Mouse (Mus musculus) splenic B cell, adult 2 months (primary cell): Measurements from ENCODE around the gene Hectd4.
"Not testable (repeated sequence)": the region's sequence is repeated elsewhere in the genome, so short reads cannot be mapped to it uniquely, and the experiment has no call there.

ENCODE experiments used
- DNase-seq: peaks from one replicate; pipeline ENCODE4 v3.0.0-alpha.2; 2011; ENCODE audit warnings: low read depth, low spot score
- H3K27me3 ChIP-seq: 2 replicates; pipeline ENCODE4 v1.6.1; 2012; ENCODE audit warnings: mild to moderate bottlenecking, low read length, moderate library complexity, mixed read lengths; ENCODE audit not compliant: control insufficient read depth, poor library complexity, insufficient read depth, severe bottlenecking
- H3K36me3 ChIP-seq: 2 replicates; pipeline ENCODE4 v1.6.1; 2012; ENCODE audit warnings: mild to moderate bottlenecking, low read length, moderate library complexity, mixed read lengths; ENCODE audit not compliant: control insufficient read depth, poor library complexity, insufficient read depth, severe bottlenecking

The Hectd4 gene

DNA sequence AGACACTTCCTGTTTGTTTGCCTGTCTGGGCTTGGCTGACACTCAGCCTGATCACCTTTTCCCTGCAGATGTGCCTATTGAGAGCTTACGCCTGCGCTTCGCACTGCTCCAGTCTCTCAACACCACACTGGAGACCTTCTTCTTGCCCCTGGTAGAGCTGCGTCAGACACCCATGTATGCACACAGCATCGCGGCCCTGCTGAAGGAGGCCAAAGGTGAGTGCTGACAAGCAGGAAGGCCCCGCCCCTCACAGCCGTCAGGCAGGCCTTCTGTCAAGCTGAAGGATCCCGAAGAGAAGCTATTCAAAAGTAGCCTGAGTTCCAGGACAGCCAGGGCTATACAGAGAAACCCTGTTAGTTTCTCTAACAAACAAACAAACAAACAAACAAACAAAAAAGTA is 139.2 kb downstream of the Hectd4 start:
- H3K27me3 ChIP-seq, result no peaks in the 10 kb centered on the region
- DNase-seq, result no peak
- peaks cover 23% of the 10 kb centered on the region for H3K36me3 ChIP-seq

DNA sequence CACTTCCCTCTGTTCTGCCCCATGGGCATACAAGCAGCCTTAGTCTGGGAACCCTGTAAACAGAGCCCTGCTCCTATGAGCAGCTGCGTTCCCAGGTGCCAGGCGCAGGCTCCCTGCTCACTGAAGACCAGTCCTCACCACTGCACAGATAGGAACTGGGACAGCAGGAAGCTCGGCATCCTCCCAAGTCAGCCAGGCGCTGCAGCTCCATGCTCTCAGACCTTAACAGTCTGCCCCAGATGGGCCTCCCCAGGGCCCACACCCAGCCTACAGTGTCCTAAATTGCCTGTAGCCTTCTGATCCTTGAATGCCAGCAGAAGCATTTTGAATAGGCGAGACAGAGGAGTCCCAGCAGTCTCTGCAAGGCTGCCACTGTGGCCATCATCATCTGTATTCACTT is 141.7 kb downstream of the Hectd4 start:
- no peaks in the 10 kb centered on the region for H3K27me3 ChIP-seq
- H3K36me3 ChIP-seq, result peaks cover 22% of the 10 kb centered on the region
- DNase-seq, result no peak

DNA sequence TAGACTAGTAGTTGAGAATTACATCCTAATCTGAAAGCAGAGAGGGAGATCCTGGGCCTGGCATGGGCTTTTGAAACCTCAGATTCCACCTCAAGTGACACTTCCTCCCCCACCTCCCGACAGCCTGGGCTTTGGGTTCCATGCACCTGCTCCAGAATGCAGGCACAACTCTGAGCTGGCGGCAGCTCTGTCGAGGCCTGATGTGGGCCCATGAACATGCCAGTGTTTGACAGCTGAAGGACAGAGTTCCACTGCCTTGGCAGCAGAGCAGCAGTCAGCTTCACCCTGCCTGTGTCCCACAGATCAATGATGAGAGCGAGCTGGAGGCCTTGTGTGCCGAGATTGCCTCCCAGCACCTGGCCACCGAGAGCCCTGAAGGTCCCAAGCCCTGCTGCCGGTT is 143.4 kb downstream of the Hectd4 start:
- H3K36me3 ChIP-seq, result peaks cover 22% of the 10 kb centered on the region
- DNase-seq, result no peak
- H3K27me3 ChIP-seq, result no peaks in the 10 kb centered on the region

DNA sequence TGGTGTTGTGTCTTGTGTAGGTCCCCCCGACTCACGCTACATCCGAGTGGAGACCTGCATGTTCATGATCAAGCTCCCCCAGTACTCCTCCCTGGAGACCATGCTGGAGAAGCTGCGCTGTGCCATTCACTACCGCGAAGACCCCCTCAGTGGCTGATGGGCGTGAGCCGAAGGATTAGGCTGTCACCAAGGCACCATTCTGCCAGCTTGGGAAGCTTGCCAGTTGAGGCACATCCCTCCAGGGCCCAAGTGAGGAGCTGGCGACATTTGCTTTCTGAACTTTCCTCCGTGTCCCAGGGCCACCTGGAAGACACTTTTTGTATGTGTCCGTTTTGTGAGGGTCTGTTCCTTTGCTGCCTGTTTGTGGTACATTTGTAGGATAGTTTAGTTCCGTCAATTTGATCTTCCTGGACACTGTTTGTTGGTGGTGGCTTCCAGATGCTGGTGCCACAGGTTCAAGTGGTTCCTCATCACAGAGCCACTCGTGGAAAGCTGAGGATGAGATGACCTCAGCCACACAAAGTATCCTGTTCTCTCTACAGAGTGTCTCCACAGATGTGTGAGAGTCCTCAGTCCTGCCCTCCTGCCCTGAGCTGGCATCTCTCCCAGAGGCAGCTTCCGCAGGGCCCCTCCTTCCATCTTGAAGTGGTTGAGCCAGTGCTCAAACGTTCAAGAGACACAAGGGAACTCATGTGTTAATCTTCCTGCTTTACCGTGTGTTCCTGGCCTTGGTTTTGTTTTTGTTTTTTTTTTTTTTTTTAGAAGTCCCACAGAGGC is 146.6 kb downstream of the Hectd4 start:
- DNase-seq, result no peak
- peaks cover 14% of the 10 kb centered on the region for H3K36me3 ChIP-seq
- no peaks in the 10 kb centered on the region for H3K27me3 ChIP-seq

DNA sequence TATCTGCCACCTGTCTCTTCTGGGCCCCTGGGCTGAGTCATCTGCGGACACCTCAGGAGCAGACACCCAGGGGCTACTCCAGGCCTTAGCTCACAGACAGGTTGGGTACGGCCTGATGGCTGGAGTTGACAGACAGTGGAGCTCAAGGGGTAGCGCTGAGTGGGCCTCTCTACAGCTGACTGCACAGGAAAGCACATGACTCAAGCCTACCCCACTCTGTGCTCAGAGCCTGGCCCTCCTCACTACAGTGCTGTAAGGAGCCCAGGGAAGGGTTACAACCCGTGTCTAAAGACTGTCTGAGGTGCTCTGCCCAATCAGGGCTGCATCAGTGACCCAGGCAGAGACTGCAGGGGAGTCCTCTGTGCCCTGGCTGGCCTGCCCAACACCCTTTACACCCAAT is 147.2 kb downstream of the Hectd4 start:
- peaks cover 11% of the 10 kb centered on the region for H3K36me3 ChIP-seq
- no peak for DNase-seq
- H3K27me3 ChIP-seq, result no peaks in the 10 kb centered on the region

DNA sequence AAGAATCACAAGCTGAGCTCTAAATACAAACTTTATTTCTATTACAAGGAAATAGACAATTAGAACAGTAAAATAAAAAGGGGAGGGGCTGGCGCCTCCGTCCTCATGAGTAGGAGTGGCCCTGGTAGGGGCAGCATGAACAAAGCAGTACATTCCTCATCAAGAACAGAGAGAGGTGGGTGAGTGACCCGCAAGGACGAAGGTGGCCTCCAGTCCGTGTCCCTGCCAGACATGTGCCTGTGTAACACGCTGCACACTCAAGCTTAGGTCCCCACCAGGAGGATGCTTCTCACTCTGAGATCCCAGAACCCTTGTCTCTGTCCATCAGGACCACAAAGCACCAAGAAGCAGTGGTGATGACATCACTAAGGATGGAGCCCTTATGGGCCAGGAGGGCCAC is 151.7 kb downstream of the Hectd4 start:
- no peak for DNase-seq
- Histone ChIP-seq H3K27me3 (no peaks in the 10 kb centered on the region), H3K36me3 (peaks cover 6% of the 10 kb centered on the region)

DNA sequence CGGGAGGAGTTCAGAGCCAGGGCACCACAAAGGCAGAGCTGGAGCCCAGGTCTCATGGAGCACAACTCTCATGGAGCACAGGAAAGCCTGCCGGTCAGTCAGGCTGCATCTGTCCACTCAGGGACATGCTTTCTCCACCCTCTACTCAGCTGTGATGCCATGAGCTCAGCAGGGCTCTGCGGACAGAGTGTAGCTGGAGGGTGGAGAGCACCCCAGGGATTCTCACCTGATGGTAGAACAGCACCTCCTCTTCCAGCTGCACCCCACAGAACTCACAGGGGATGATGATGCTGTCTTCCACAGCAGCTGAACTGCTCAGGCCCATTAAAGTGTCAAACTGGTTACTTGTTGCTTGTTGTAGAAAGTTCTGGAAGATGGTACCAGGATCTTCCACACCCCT is 154.8 kb downstream of the Hectd4 start:
- DNase-seq, result no peak
- H3K36me3 ChIP-seq, result peaks cover 8% of the 10 kb centered on the region
- H3K27me3 ChIP-seq, result no peaks in the 10 kb centered on the region

DNA sequence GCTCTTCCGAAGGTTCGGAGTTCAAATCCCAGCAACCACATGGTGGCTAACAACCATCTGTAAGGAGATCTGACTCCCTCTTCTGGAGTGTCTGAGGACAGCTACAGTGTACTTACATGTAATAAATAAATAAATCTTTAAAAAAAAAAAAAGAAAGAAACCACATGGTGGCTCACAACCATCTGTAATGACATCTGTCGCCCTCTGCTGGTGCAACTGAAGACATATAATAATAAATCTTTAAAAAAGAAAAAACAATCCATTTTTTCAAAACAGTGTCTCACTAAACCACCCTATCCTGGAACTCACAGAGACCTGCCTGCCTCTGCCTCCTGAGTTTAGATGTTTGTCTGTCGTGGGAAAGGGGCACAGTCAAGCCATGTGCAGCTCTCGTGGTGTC is 157.0 kb downstream of the Hectd4 start:
- peak; percentile 83 for DNase-seq
- not testable (repeated sequence) for H3K36me3 ChIP-seq, H3K27me3 ChIP-seq

DNA sequence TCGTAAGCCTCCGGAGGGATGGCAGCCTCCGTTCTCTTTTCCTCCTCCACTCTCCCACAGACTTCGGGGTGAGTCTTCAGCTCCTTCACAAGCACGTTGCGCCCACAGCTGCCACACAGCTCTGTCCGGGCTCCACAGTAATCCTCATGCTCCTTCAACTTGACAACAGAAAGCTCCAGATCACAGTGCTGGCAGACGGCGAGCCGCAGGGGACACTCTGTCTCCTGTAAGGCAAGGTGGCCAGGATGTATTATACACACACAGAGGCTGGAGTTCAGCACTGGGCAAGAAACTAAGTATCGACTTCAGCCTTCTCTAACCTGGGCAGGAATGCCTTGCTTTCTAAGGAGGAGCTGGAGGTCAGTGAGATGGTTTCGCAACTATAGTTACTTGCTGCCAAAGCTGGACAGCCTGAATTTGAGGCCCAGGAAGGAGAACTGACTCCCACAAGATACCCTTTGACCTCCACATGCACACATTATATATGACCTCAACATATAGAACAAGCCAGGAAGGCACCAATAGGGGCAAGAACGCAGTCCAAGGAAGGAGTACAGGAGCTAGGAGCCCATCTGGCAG is 158.7 kb downstream of the Hectd4 start:
- DNase-seq, result no peak
- peaks cover 8% of the 10 kb centered on the region for H3K36me3 ChIP-seq
- H3K27me3 ChIP-seq, result no peaks in the 10 kb centered on the region

DNA sequence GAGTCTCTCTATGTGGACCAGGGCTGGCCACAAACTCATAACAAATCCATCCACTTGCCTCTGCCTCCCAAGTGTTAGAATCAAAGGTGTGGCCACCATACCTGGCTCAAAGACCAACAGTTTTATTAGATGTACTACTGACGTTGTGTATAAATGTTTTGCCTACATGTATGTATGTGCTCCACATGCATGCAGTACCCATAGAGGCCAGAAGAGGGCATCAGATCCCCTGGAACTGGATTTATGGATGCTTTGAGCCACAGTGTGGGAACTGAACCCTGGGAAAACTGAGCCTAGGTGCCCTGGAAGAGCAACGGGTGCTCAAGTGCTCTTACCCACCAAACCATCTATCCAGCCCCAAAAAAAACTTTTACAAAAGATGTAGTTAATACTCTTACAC is 160.7 kb downstream of the Hectd4 start:
- H3K36me3 ChIP-seq, result peaks cover 6% of the 10 kb centered on the region; the same call in 1 of the 2 replicates
- DNase-seq, result peak; percentile 34
- H3K27me3 ChIP-seq, result no peaks in the 10 kb centered on the region

DNA sequence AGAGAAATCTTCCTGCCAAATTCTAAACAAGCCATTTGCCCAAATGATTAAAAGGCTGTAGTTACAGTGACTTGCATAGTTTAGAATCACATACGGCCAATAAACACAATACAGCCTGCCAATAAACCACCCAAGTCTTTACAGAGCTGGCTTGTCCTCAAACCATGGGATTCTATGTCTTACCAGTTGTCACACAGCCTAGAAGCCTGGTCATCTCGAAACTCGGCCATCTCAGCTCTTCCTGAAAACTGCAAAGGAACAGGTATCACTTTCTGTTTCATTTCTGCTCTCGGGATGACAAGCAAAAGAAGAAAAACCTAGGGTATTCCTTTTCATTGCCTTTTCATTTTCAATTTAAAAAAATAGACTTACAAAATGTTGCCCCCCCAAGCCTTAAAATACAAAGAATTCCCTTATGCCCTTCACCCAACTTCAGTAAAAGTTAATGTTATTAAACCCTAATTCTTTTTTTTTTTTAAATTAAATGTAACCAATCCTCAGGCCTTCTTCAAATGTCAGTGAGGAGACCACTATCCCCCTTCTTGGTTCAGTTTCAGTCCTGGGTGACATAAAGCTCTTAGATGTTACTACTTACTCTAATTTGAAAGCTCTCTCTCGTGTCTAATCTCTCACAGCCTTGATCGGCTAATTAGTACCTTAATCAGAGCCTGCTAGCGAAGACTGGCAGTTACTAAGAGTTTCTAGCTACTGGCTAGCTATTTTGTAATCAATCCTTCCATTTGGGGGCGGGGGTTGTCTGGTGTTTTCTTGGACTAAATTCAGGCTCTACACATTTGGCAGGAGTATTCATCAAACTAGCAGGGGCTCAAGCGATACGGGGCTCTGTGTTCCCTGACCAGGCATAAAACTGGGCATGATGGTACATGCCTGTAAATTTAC is 164.1 kb downstream of the Hectd4 start:
- Histone ChIP-seq H3K36me3 (0 out of 2 replicates have a peak, but pooled peaks cover 4% of the 10 kb centered on the region), H3K27me3 (no peaks in the 10 kb centered on the region)
- peak; percentile 64 for DNase-seq

DNA sequence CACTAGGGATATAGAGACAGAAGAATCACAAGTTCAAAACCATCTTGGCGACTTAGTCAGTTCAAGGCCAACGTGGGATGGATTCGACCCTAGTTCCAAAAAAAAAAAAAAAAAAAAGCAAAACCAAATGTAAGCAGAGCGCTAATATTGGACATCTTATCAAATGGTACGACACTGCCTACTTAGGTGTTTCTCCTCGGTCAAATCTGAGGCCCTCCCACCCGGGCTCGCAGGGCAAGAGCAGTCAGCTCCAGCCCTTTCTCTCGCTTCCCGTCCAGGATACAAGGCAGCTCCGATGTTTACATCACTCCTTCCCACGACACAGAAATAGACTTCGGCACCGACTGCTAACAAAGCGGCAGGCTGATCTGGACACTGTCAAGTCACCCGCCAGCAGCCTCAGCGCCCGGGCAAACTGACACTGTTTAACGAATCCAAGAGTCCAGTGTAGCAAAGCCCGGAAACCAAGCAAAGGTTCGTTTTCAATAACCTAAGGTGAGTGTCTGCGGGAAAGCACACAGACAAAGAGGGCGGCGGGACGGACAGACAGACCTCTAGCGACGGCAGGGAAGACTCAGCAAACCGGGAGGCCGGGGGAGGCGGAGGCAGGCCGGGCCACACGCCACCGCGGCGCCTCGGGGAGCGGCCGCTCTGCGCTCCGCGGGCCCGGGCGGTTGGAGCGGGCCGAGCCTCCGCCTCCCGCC is 164.9 kb downstream of the Hectd4 start:
- H3K27me3 ChIP-seq, result no peaks in the 10 kb centered on the region
- 0 out of 2 replicates have a peak, but pooled peaks cover 3% of the 10 kb centered on the region for H3K36me3 ChIP-seq
- no peak for DNase-seq

DNA sequence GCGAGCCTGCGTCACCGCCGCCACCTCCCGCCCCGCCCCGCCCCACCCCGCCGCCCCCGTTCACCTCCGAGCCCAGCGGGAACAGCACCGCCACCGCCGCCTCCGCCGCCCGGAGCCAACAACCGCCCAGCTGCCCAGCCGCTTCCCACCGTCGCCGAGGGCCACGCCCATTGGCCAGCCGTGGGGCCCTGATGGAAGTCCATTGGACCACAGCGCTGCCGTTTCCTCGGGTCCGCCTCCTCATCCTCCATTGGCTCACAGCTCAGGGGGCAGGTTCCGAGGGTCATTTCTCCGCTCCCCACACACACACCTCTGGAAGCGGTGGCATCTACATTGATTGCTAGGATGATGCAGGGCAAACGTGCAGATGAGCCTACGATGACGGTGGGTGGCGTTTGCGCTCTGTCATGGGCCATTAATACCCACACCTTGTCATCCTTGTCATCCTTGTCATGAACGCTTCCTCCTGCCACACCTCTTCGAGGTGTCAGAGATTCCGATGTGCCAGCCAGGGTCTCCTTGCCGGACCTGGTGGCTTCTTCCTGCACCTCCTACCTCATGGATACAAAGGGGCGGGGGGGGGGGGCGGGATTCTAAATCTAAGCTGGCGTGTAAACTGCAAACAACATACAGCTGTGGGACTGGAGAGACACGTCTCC is 165.6 kb downstream of the Hectd4 start, which contains the start of gene Trafd1:
Gene Trafd1, minus strand, starts transcription at position 172 of the 659 bp plus-strand sequence.
- 0 out of 2 replicates have a peak, but pooled peaks cover 3% of the 10 kb centered on the region for H3K36me3 ChIP-seq
- no peaks in the 10 kb centered on the region for H3K27me3 ChIP-seq
- peak; percentile 93 for DNase-seq
